Mouse (Mus musculus) testis, adult 10 weeks (tissue): ENCODE results near the gene Dnaja1. TPM values are rescaled to one million over a fixed set of nuclear protein-coding genes. Genes with fewer than 3 reads are reported as not detected.

ENCODE experiments used
- polyA plus RNA-seq: library from polyadenylated mRNA; stranded (reverse); fragments of 350-450 nt; fragmentation: Illumina TruSeq; extraction: RNeasy Lipid Tissue Mini Kit (QIAGEN cat#74804); gene quantifications from one replicate; pipeline ENCODE4 v1.2.3, GENCODE M21; 2014; ENCODE audit warnings: low read depth, low replicate concordance

Dnaja1 gene
- polyA plus RNA-seq = 631 TPM

DNA sequence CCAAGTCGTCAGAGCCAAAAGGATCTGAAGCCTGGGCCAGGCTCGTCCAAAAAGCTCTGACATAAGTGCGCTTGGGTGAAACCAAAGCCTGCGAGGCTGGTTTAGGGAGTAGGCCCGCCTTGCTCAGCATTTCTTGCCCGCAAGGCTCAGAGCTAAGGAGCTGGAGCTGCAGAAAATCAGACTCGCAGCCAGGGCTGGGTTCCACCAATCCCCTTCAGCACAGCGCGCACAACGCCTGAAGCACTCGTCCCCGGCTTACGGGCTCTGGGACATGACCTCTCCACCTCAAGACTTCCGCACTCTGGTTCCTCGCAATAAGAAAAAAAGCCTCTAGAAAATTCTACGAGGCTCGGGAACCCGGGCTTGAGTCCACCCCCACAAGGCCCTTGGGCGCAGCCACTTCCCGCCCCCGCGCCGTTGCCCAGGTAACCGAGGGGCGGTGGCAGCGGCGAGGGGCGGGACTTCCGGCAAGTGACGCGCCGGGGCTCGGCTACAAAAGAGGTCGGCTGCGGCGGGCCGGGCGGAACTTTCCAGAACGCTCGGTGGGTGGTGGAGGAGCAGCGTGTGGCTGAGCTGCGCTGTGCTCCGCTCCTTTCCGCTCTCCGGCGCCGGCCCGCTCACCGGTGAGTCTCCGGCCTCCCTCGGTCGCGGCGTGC, at the start of gene Dnaja1:
TSS of gene Dnaja1 (plus strand) at position 140 of the 656 bp plus-strand sequence.

GRCm38 (mm10) chr4:40702797-40703709, 18.9 kb upstream of the Dnaja1 start, which contains the start of gene Aptx:
Aptx (minus strand) TSS chr4:40703194.

GRCm38 (mm10) chr4:40757780-40758420, 36.0 kb downstream of the Dnaja1 start, which contains the start of gene Smu1:
Smu1 (minus strand) TSS chr4:40757923.

Other genes starting within 250 kb of the Dnaja1 start
- 0.08 TPM for gene Tmem215, start 250.0 kb upstream of the Dnaja1 start, polyA plus RNA-seq
- 59.7 TPM for gene Aptx, start 19.0 kb upstream of the Dnaja1 start, polyA plus RNA-seq
- gene Smu1, start 35.8 kb downstream of the Dnaja1 start, polyA plus RNA-seq = 125 TPM
- 14.4 TPM for gene B4galt1, start 131.9 kb downstream of the Dnaja1 start, polyA plus RNA-seq
- not detected for gene Spink4, start 197.9 kb downstream of the Dnaja1 start, polyA plus RNA-seq
- 901 TPM for gene Bag1, start 226.1 kb downstream of the Dnaja1 start, polyA plus RNA-seq
- gene Chmp5, start 226.3 kb downstream of the Dnaja1 start, polyA plus RNA-seq = 65.7 TPM
- gene Nfx1, start 248.8 kb downstream of the Dnaja1 start, polyA plus RNA-seq = 42.1 TPM